Mouse (Mus musculus): ENCODE measurements around the gene Prpf40b.

GRCm38 (mm10) chr15:99344961-99345360, 50.1 kb downstream of the Prpf40b start:
- TF ChIP-seq CTCF (conservative IDR thresholded peaks at IDR 0.05; ENCODE audit: low read length) (no peak), NANOG (IDR thresholded peaks at IDR 0.05; ENCODE audit: borderline replicate concordance, low read length) (no peak), POU5F1 (IDR thresholded peaks at IDR 0.05; ENCODE audit: borderline replicate concordance, low read length) (no peak)

Data from E14TG2a.4 (cell line).